In genomic region chr17:67698301-67698700, GRCm38 (mm10) we compare ENCODE assay signal across 8 mouse cellular contexts. TPM values are rescaled to one million over a fixed set of nuclear protein-coding genes. Genes with fewer than 3 reads are reported as not detected.
DNase-seq lines count a peak whose midpoint lies in the region; ATAC-seq and TF ChIP-seq lines count a peak whose summit lies in the region.

No protein-coding gene starts in this region.

- ATAC-seq in lung, embryonic 15.5 days (ENCODE audit: borderline replicate concordance, extremely low read depth, low FRiP score, low TSS enrichment) = no peak
- no peak for ATAC-seq in embryonic facial prominence, embryonic 12.5 days (ENCODE audit: insufficient number of reproducible peaks, insufficient read depth, low FRiP score, low TSS enrichment)
- no peak for ATAC-seq in intestine, embryonic 14.5 days (replicated peaks; ENCODE audit: low FRiP score, low TSS enrichment, low read depth)
- no peak for ATAC-seq in midbrain, postnatal 0 days (ENCODE audit: low FRiP score)
- no peak for ATAC-seq in erythroid progenitor cell, adult 5-6 weeks (replicated peaks; ENCODE audit: low FRiP score, poor library complexity, severe bottlenecking)

- H3K9me3 ChIP-seq in lung, embryonic 15.5 days = no peaks in the 10 kb centered on the region
- H3K9me3 ChIP-seq in embryonic facial prominence, embryonic 12.5 days = no peaks in the 10 kb centered on the region
- no peaks in the 10 kb centered on the region for H3K9me3 ChIP-seq in intestine, embryonic 14.5 days (ENCODE audit: control insufficient read depth, low read length)
- no peaks in the 10 kb centered on the region for H3K9me3 ChIP-seq in midbrain, postnatal 0 days (ENCODE audit: low read length)

- H3K27me3 ChIP-seq in lung, embryonic 15.5 days = 0 out of 2 replicates have a peak, but pooled peaks cover 12% of the 10 kb centered on the region
- no peaks in the 10 kb centered on the region for H3K27me3 ChIP-seq in embryonic facial prominence, embryonic 12.5 days
- no peaks in the 10 kb centered on the region; the same call in 1 of the 2 replicates for H3K27me3 ChIP-seq in intestine, embryonic 14.5 days (replicated peaks; ENCODE audit: control insufficient read depth, insufficient read depth, low read length)
- H3K27me3 ChIP-seq in midbrain, postnatal 0 days (ENCODE audit: insufficient read depth, low read length) = no peaks in the 10 kb centered on the region

- H3K27ac ChIP-seq in lung, embryonic 15.5 days = no peak overlapping the region
- H3K27ac ChIP-seq in embryonic facial prominence, embryonic 12.5 days = no peak overlapping the region
- H3K27ac ChIP-seq in intestine, embryonic 14.5 days (ENCODE audit: low read depth) = no peak overlapping the region; the same call in 1 of the 2 replicates
- no peak overlapping the region for H3K27ac ChIP-seq in midbrain, postnatal 0 days (ENCODE audit: low read depth, low read length)

- WGBS in lung, embryonic 15.5 days = 2% methylated on average over 13 of the region's 13 CpGs
- WGBS in embryonic facial prominence, embryonic 12.5 days = under 1% methylated on average over 13 of the region's 13 CpGs
- 4% methylated on average over 13 of the region's 13 CpGs for WGBS in intestine, embryonic 14.5 days
- 1% methylated on average over 13 of the region's 13 CpGs for WGBS in midbrain, postnatal 0 days

- H3K4me3 ChIP-seq in lung, embryonic 15.5 days = peak overlapping the region; percentile 81
- peak overlapping the region; percentile 77 for H3K4me3 ChIP-seq in embryonic facial prominence, embryonic 12.5 days
- H3K4me3 ChIP-seq in intestine, embryonic 14.5 days (ENCODE audit: low read depth, low read length) = peak overlapping the region; percentile 58
- H3K4me3 ChIP-seq in midbrain, postnatal 0 days (ENCODE audit: low read depth, low read length) = peak overlapping the region; percentile 78

- no peak overlapping the region for H3K9ac ChIP-seq in lung, embryonic 15.5 days
- peak overlapping the region; percentile 73 for H3K9ac ChIP-seq in embryonic facial prominence, embryonic 12.5 days
- H3K9ac ChIP-seq in intestine, embryonic 14.5 days (ENCODE audit: low read length) = no peak overlapping the region
- H3K9ac ChIP-seq in midbrain, postnatal 0 days (replicated peaks; ENCODE audit: low read length, poor library complexity, severe bottlenecking) = 0 out of 2 replicates have a peak overlapping the region, but pooled peaks have one; percentile 70

- DNase-seq in lung, adult 18-20 months = no peak
- no peak for DNase-seq in intestine, embryonic 14.5 days (ENCODE audit: low spot score)
- peak; percentile 66 for DNase-seq in midbrain, postnatal 0 days (ENCODE audit: low spot score)
- DNase-seq in urinary bladder, postnatal 14 days (ENCODE audit: low spot score) = no peak
- DNase-seq in layer of hippocampus, adult 11-12 months (ENCODE audit: low spot score) = no peak

- H3K4me2 ChIP-seq in lung, embryonic 15.5 days = peak overlapping the region; percentile 100
- peak overlapping the region; percentile 96 for H3K4me2 ChIP-seq in embryonic facial prominence, embryonic 12.5 days (replicated peaks)
- H3K4me2 ChIP-seq in intestine, embryonic 14.5 days (ENCODE audit: low read length) = peak overlapping the region; percentile 95
- peak overlapping the region; percentile 97 for H3K4me2 ChIP-seq in midbrain, postnatal 0 days (ENCODE audit: low read depth, low read length, poor library complexity, severe bottlenecking)

- TF ChIP-seq CTCF in midbrain, postnatal 0 days (IDR thresholded peaks at IDR 0.05) = no peak

- H3K4me1 ChIP-seq in lung, embryonic 15.5 days = peaks cover 17% of the 10 kb centered on the region
- peaks cover 14% of the 10 kb centered on the region for H3K4me1 ChIP-seq in embryonic facial prominence, embryonic 12.5 days
- H3K4me1 ChIP-seq in intestine, embryonic 14.5 days (replicated peaks; ENCODE audit: control insufficient read depth, insufficient read depth, low read length) = peaks cover 15% of the 10 kb centered on the region
- H3K4me1 ChIP-seq in midbrain, postnatal 0 days (ENCODE audit: insufficient read depth, low read length) = peaks cover 5% of the 10 kb centered on the region; the same call in 1 of the 2 replicates

- no peaks in the 10 kb centered on the region for H3K36me3 ChIP-seq in lung, embryonic 15.5 days
- H3K36me3 ChIP-seq in embryonic facial prominence, embryonic 12.5 days = no peaks in the 10 kb centered on the region
- no peaks in the 10 kb centered on the region for H3K36me3 ChIP-seq in intestine, embryonic 14.5 days (ENCODE audit: control insufficient read depth, insufficient read depth, low read length)
- H3K36me3 ChIP-seq in midbrain, postnatal 0 days (ENCODE audit: insufficient read depth, low read length) = no peaks in the 10 kb centered on the region

RNA-seq across cellular contexts. Expression of gene Lama1, which starts 1.2 kb away (rescaled TPM):
- 3.9 and 4.1 TPM in 2 replicates for polyA plus RNA-seq in lung, embryonic 15.5 days (2015; fragmentation: Nextera tagmentation; extraction: Ambion mirVana)
- 8.0 and 8.6 TPM in 2 replicates for polyA plus RNA-seq in embryonic facial prominence, embryonic 12.5 days (2016; fragmentation: Nextera tagmentation; extraction: Ambion mirVana)
- polyA plus RNA-seq in intestine, embryonic 14.5 days (2014; fragmentation: Nextera tagmentation; extraction: Ambion mirVana) = 6.8 and 8.9 TPM in 2 replicates
- 19.0 and 22.1 TPM in 2 replicates for total RNA-seq in midbrain, postnatal 0 days (2014; rRNA removed)
- 3.8 and 3.9 TPM in 2 replicates for polyA plus RNA-seq in midbrain, postnatal 0 days (2015; fragmentation: Nextera tagmentation; extraction: Ambion mirVana)
- total RNA-seq in erythroid progenitor cell, adult 5-6 weeks (2015; ENCODE audit: low replicate concordance) = not detected in 2 replicates
- total RNA-seq in erythroid progenitor cell, adult 5-6 weeks (2017; ENCODE audit: low replicate concordance) = not detected in 2 replicates

Comparison
In these comparisons a context has a peak if more than half of its experiments do, and no peak if none do; other contexts are left out.
1. H3K9ac ChIP-seq: peak in embryonic facial prominence, embryonic 12.5 days (single experiment) and midbrain, postnatal 0 days (single experiment); none in lung, embryonic 15.5 days (single experiment) and intestine, embryonic 14.5 days (single experiment).
2. Peak in every context shown above with its lines, with median percentiles within 50 percentile points of each other: H3K4me2 ChIP-seq and H3K4me3 ChIP-seq.